ENCODE assay signal across 8 mouse cellular contexts in genomic region chr16:46009717-46010116, GRCm38 (mm10). TPM values are rescaled to one million over a fixed set of nuclear protein-coding genes. Genes with fewer than 3 reads are reported as not detected.
DNase-seq lines count a peak whose midpoint lies in the region; ATAC-seq lines count a peak whose summit lies in the region.

No protein-coding gene starts in this region.

- peak overlapping the region; percentile 94 for H3K4me2 ChIP-seq in hindbrain, embryonic 14.5 days (replicated peaks)
- peak overlapping the region; percentile 83 for H3K4me2 ChIP-seq in midbrain, embryonic 16.5 days (ENCODE audit: low read length)

- H3K9ac ChIP-seq in hindbrain, embryonic 14.5 days: peak overlapping the region; percentile 71
- H3K9ac ChIP-seq in midbrain, embryonic 16.5 days (ENCODE audit: low read depth, low read length): peak overlapping the region; percentile 65

- H3K9me3 ChIP-seq in hindbrain, embryonic 14.5 days (ENCODE audit: control insufficient read depth, low read length): no peaks in the 10 kb centered on the region
- H3K9me3 ChIP-seq in midbrain, embryonic 16.5 days (replicated peaks; ENCODE audit: control insufficient read depth, low read length, poor library complexity, severe bottlenecking): no peaks in the 10 kb centered on the region

- peak overlapping the region; percentile 53 for H3K27ac ChIP-seq in hindbrain, embryonic 14.5 days
- peak overlapping the region; percentile 73 for H3K27ac ChIP-seq in midbrain, embryonic 16.5 days (ENCODE audit: low read length)

- WGBS in hindbrain, embryonic 14.5 days: 1% methylated on average over 13 of the region's 13 CpGs
- 0% methylated on average over 13 of the region's 13 CpGs for WGBS in midbrain, embryonic 16.5 days

- H3K4me3 ChIP-seq in hindbrain, embryonic 14.5 days (replicated peaks; ENCODE audit: low read length): peak overlapping the region; percentile 67
- peak overlapping the region; percentile 67 for H3K4me3 ChIP-seq in midbrain, embryonic 16.5 days (ENCODE audit: low read depth, low read length)

- peaks cover 29% of the 10 kb centered on the region; the same call in 1 of the 2 replicates for H3K4me1 ChIP-seq in hindbrain, embryonic 14.5 days (replicated peaks; ENCODE audit: control insufficient read depth, insufficient read depth, low read length)
- H3K4me1 ChIP-seq in midbrain, embryonic 16.5 days (ENCODE audit: control insufficient read depth, insufficient read depth, low read length): peaks cover 20% of the 10 kb centered on the region

- no peaks in the 10 kb centered on the region for H3K36me3 ChIP-seq in hindbrain, embryonic 14.5 days (replicated peaks; ENCODE audit: control insufficient read depth, insufficient read depth)
- no peaks in the 10 kb centered on the region for H3K36me3 ChIP-seq in midbrain, embryonic 16.5 days (ENCODE audit: control insufficient read depth, insufficient read depth, low read length)

- DNase-seq in heart, adult 11 months: peak; percentile 93
- no peak for DNase-seq in heart, adult 9 months (ENCODE audit: low spot score in 2 of 2)
- DNase-seq in thymus, postnatal 14 days: peak; percentile 22
- DNase-seq in thymus, postnatal 25 days: no peak
- no peak for DNase-seq in hindbrain, embryonic 14.5 days (ENCODE audit: low spot score)
- DNase-seq in layer of hippocampus, postnatal 14 days (ENCODE audit: low spot score in 2 of 2): no peak
- DNase-seq in right cerebral cortex, postnatal 25 days: no peak

- peak; percentile 25 for ATAC-seq in hindbrain, embryonic 14.5 days (ENCODE audit: low FRiP score)
- ATAC-seq in midbrain, embryonic 16.5 days: no peak; the same call in none of the 2 replicates

- no peaks in the 10 kb centered on the region for H3K27me3 ChIP-seq in hindbrain, embryonic 14.5 days (ENCODE audit: control insufficient read depth, insufficient read depth, low read length)
- H3K27me3 ChIP-seq in midbrain, embryonic 16.5 days (ENCODE audit: control insufficient read depth, insufficient read depth, low read depth, low read length): no peaks in the 10 kb centered on the region

RNA-seq across cellular contexts. Expression of gene Plcxd2, which starts 0.3 kb away (rescaled TPM):
- 11.2 and 13.8 TPM in 2 replicates for polyA plus RNA-seq in hindbrain, embryonic 14.5 days (2014; fragmentation: Nextera tagmentation; extraction: Ambion mirVana)
- 15.5 and 16.2 TPM in 2 replicates for polyA plus RNA-seq in midbrain, embryonic 16.5 days (2015; fragmentation: Nextera tagmentation; extraction: Ambion mirVana)
- total RNA-seq in layer of hippocampus, postnatal 14 days (2021): 10 to 100 TPM; 24.3 to 25.9 TPM

RNA-seq across cellular contexts. Expression of gene Phldb2, which starts 56.3 kb away (rescaled TPM):
- 6.8 and 7.5 TPM in 2 replicates for polyA plus RNA-seq in hindbrain, embryonic 14.5 days (2014; fragmentation: Nextera tagmentation; extraction: Ambion mirVana)
- polyA plus RNA-seq in midbrain, embryonic 16.5 days (2015; fragmentation: Nextera tagmentation; extraction: Ambion mirVana): 6.6 and 6.9 TPM in 2 replicates
- total RNA-seq in layer of hippocampus, postnatal 14 days (2021): 1 to 10 TPM; 6.2 to 7.8 TPM

Comparison
In these comparisons a context has a peak if more than half of its experiments do, and no peak if none do; other contexts are left out.
1. DNase-seq: peak in heart, adult 11 months (single experiment) and thymus, postnatal 14 days (single experiment); none in heart, adult 9 months (0 of 2), thymus, postnatal 25 days (single experiment), hindbrain, embryonic 14.5 days (single experiment), layer of hippocampus, postnatal 14 days (0 of 2) and right cerebral cortex, postnatal 25 days (single experiment).